Mouse (Mus musculus) myocyte (in vitro differentiated cells): Measurements from ENCODE around the gene Pde6d.

ENCODE experiments used
- CEBPB ChIP-seq: IDR thresholded peaks from 2 replicates; pipeline ENCODE4 v1.6.1; 2011; ENCODE audit warnings: mild to moderate bottlenecking, moderate library complexity; ENCODE audit not compliant: poor library complexity, insufficient read depth, severe bottlenecking
- POLR2A ChIP-seq: IDR thresholded peaks from one replicate; pipeline ENCODE4 v1.6.1; 2011; ENCODE audit warnings: low read depth, mild to moderate bottlenecking, control low read depth, moderate library complexity; ENCODE audit not compliant: insufficient read length
- POLR2AphosphoS2 ChIP-seq: IDR thresholded peaks from one replicate; pipeline ENCODE4 v1.6.1; 2011; ENCODE audit warnings: low read depth, control low read depth; ENCODE audit not compliant: insufficient read length

GRCm38 (mm10) chr1:86571941-86572340 is 10.5 kb downstream of the Pde6d start:
- TF ChIP-seq CEBPB: no peak
- no peak for TF ChIP-seq POLR2A
- TF ChIP-seq POLR2AphosphoS2: no peak
